Mouse (Mus musculus) limb, embryonic 15.5 days (tissue): ENCODE results near the gene Tmod2. TPM values are rescaled to one million over a fixed set of nuclear protein-coding genes. Genes with fewer than 3 reads are reported as not detected.

Experiments used
- ATAC-seq: fragments of 200-750 bp; cut with Nextera tagmentation; 2 replicates; pipeline ENCODE4 v1.8.0; 2017; ENCODE audit warnings: low read depth, moderate TSS enrichment; ENCODE audit not compliant: insufficient number of reproducible peaks, low FRiP score, low TSS enrichment
- H3K27ac ChIP-seq: fragments of 300-500 bp; sonication (generic); 2 replicates; pipeline ENCODE4 v1.5.1; 2015; ENCODE audit warnings: moderate library complexity, mild to moderate bottlenecking, inconsistent platforms
- H3K27me3 ChIP-seq: fragments of 300-500 bp; sonication (generic); 2 replicates; pipeline ENCODE4 v1.6.1; 2015; ENCODE audit warnings: inconsistent platforms
- H3K36me3 ChIP-seq: fragments of 300-500 bp; sonication (generic); 2 replicates; pipeline ENCODE4 v1.6.1; 2015; ENCODE audit warnings: inconsistent platforms
- H3K4me1 ChIP-seq: fragments of 300-500 bp; sonication (generic); 2 replicates; pipeline ENCODE4 v1.6.1; 2015; ENCODE audit warnings: inconsistent platforms
- H3K4me2 ChIP-seq: fragments of 300-500 bp; sonication (generic); 2 replicates; pipeline ENCODE4 v1.6.1; 2015; ENCODE audit warnings: mild to moderate bottlenecking, inconsistent platforms
- H3K4me3 ChIP-seq: fragments of 300-500 bp; sonication (generic); 2 replicates; pipeline ENCODE4 v1.5.1; 2015; ENCODE audit warnings: mild to moderate bottlenecking, inconsistent platforms
- H3K9ac ChIP-seq: fragments of 300-500 bp; sonication (generic); 2 replicates; pipeline ENCODE4 v1.6.1; 2015; ENCODE audit warnings: inconsistent platforms
- H3K9me3 ChIP-seq: fragments of 300-500 bp; sonication (generic); 2 replicates; pipeline ENCODE4 v1.6.1; 2016; ENCODE audit warnings: inconsistent platforms
- WGBS: fragments of 180-500 bp; shearing (Covaris S2); methylation state at CpG from one replicate; pipeline ENCODE4 v1.1.7; 2015; 5-methylcytosine and 5-hydroxymethylcytosine counted together
- polyA plus RNA-seq: library from polyadenylated mRNA; unstranded; fragments of >200 nt; fragmentation: Nextera tagmentation; extraction: Ambion mirVana; gene quantifications from 2 replicates; pipeline ENCODE4 v1.2.1, GENCODE M21; 2015

Tmod2 gene
- polyA plus RNA-seq, 1 experiment from 2014 or later = 21.8 TPM

DNA sequence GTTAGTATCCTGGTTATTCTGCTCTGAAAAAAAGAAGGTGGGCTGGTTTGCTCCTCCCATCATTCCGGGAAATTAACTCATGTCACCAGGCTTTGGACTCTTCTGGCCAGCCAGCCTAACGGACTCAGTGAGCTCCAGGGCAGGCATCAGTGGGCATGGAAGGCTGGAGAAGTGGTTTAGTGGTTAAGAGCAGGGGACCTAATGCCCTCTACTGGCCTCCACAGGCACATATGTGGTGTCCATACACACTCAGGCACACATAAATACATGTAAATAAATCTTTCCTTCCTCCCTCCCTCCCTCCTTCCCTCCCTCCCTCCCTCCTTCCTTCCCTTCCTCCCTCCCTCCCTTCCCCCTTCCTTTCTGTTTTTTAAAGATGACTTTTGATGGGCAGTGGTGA lies 47.9 kb downstream of the Tmod2 start:
- Histone ChIP-seq H3K27me3 (no peaks in the 10 kb centered on the region), H3K4me3 (no peak overlapping the region), H3K36me3 (no peaks in the 10 kb centered on the region), H3K4me2 (no peak overlapping the region), H3K9me3 (no peaks in the 10 kb centered on the region), H3K27ac (no peak overlapping the region), H3K9ac (no peak overlapping the region), H3K4me1 (0 out of 2 replicates have a peak, but pooled peaks cover 3% of the 10 kb centered on the region)
- no peak for ATAC-seq
- 42% methylated on average over 2 of the region's 2 CpGs for WGBS

DNA sequence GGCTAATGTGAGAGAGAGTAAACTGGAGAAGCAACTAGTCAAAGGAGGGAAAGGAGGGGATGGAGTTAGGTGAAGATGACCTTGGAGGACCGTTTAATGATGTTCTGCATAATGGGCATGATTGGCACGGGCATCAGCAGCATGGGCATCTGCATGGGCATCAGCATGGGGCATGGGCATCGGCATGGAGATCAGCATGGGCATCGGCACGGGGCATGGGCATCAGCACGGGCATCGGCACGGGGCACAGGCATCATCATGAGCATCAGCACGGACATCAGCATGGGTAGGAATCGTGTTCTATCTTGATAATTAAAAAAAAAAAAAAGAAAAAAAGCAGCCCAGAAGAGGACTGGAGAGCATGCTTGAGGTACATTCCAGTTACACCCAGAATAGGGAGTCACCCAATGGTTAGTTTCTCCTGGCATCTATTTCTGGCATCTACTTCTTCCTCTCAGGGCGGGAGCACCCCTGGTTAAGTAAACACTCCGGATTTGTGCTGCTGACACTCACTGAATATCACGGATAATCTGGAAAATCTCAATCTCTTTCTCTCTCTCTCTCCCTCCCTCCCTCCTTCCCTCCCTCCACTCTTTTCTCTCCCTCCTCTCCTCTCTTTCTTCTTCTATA lies 50.0 kb downstream of the Tmod2 start:
- Histone ChIP-seq H3K4me2 (no peak overlapping the region), H3K27me3 (no peaks in the 10 kb centered on the region), H3K9me3 (no peaks in the 10 kb centered on the region), H3K36me3 (no peaks in the 10 kb centered on the region), H3K27ac (no peak overlapping the region), H3K9ac (no peak overlapping the region), H3K4me3 (no peak overlapping the region), H3K4me1 (peaks cover 9% of the 10 kb centered on the region)
- ATAC-seq = no peak
- 84% methylated on average over 13 of the region's 13 CpGs for WGBS

DNA sequence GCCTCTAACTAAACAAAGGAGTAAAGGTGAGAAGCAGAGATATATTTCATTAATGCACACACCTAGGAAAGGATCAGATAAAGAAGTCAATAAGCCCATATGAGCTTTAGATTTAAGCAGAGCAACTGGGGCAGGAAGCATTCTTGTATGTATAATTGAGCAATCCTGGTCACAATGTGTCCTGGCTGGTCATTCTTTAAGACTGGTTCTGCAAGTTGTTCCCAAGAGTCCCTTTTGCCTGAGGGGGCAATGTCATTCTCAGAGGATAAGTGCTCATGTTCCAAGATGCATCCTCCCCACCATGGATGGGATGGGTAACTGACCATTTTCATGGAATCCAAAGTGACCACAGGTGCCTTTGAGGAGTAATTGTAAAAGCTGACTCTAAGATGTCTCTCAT lies 50.8 kb downstream of the Tmod2 start:
- Histone ChIP-seq H3K9ac (no peak overlapping the region), H3K4me2 (no peak overlapping the region), H3K4me1 (peaks cover 9% of the 10 kb centered on the region), H3K9me3 (no peaks in the 10 kb centered on the region), H3K27me3 (no peaks in the 10 kb centered on the region), H3K36me3 (no peaks in the 10 kb centered on the region), H3K27ac (no peak overlapping the region), H3K4me3 (no peak overlapping the region)
- no peak for ATAC-seq

DNA sequence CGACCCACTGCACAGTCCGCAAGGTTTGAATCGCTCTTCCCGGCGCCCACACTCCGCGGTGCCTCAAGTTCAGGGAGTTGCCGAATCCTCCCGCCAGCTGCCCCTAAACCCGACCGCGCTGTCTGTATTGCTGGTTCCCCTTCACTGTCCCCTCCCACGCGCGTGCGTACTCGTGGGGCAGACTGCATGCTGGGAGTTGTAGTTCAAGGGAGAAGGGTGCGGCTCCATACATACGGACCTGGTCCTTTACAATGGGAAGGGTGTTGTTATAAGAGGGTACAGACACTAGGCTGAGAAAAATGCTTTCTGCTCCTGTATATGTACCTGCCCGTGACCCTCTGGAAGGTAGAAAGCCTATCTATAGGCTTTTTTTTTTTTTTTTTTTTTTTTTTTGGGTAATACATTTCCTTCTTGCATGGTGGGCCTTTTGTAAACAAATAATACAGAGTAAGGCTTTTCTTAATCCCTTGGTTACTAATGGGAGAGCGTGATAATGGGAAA lies 51.6 kb downstream of the Tmod2 start, which contains the start of gene Tmod3:
TSS of gene Tmod3 (minus strand) at position 146 of the 501 bp plus-strand sequence.
- Histone ChIP-seq H3K9ac (peak within 1 kb of the TSS; percentile 82), H3K4me1 (peaks cover 9% of the 10 kb centered on the region), H3K36me3 (no peaks in the 10 kb centered on the region), H3K27ac (peak within 1 kb of the TSS; percentile 89), H3K27me3 (no peaks in the 10 kb centered on the region), H3K4me3 (peak within 1 kb of the TSS; percentile 95), H3K9me3 (no peaks in the 10 kb centered on the region), H3K4me2 (peak within 1 kb of the TSS; percentile 61)
- ATAC-seq = peak; percentile 95
- WGBS = 4% methylated on average over 21 of the region's 21 CpGs

DNA sequence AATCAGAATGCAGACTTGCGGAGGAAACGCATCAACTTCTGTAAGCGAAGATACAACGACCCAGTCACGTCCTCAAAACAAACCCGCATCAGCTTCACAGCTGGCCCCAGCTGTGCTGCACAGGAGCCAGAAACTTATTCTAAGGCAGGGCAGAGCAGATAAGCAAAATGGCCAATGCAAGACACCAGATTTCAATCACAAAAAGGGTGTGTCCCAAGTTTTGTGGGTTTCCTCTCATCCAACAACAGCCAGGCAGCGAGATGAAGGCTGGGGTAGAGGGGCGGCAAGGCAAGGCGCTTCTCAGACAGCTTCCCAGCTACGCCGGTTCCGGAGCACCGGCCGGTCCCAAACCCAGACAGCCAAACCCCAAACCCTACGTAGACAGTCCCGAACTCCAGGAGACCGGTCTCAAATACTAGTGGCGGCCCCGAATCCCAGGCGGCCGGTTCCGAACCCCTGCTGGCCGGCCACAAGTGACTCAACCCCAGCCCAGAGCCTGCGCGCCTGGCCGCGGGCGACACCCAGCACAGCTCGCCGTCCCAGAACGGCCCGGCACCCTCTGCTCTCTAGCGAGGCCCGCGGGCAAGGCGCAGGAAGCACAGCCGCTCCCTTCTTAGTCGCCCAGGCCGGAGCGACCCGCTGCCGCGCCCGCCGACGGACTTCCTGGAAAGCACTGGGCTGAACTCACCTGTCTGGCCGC lies 52.2 kb downstream of the Tmod2 start:
- under 1% methylated on average over 47 of the region's 47 CpGs for WGBS
- no peaks in the 10 kb centered on the region for H3K36me3 ChIP-seq
- peak overlapping the region; percentile 82 for H3K9ac ChIP-seq
- no peaks in the 10 kb centered on the region for H3K27me3 ChIP-seq
- peak overlapping the region; percentile 61 for H3K4me2 ChIP-seq
- no peaks in the 10 kb centered on the region for H3K9me3 ChIP-seq
- H3K27ac ChIP-seq = peak overlapping the region; percentile 89
- peak overlapping the region; percentile 95 for H3K4me3 ChIP-seq
- peak; percentile 83 for ATAC-seq
- H3K4me1 ChIP-seq = peaks cover 9% of the 10 kb centered on the region

DNA sequence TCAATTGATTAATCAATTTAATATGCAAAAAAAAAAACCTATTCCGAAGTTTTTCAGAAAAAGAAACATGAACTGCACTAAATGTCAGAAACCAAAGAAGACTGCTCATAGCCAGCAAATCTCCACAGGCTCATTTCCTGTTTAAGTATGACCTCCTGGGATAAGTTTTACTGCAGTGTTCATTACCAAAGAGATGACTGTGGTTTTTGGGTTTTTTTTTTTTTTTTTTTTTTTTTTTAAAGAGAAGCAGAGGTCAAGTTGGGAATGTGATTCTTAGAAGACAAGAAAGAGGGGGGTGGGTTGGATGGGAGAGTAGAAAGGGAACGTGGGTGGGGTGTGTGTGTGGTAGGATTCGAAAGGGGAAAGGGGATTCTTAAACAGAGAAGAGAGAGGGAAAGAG lies 52.8 kb downstream of the Tmod2 start:
- H3K27me3 ChIP-seq = no peaks in the 10 kb centered on the region
- peaks cover 10% of the 10 kb centered on the region for H3K4me1 ChIP-seq
- 0 out of 2 replicates have a peak overlapping the region, but pooled peaks have one; percentile 89 for H3K27ac ChIP-seq
- peak overlapping the region; percentile 95 for H3K4me3 ChIP-seq
- peak overlapping the region; percentile 61 for H3K4me2 ChIP-seq
- H3K9ac ChIP-seq = peak overlapping the region; percentile 82; the same call in 1 of the 2 replicates
- 3% methylated on average over 3 of the region's 3 CpGs for WGBS
- H3K36me3 ChIP-seq = no peaks in the 10 kb centered on the region
- no peaks in the 10 kb centered on the region for H3K9me3 ChIP-seq
- no peak for ATAC-seq

DNA sequence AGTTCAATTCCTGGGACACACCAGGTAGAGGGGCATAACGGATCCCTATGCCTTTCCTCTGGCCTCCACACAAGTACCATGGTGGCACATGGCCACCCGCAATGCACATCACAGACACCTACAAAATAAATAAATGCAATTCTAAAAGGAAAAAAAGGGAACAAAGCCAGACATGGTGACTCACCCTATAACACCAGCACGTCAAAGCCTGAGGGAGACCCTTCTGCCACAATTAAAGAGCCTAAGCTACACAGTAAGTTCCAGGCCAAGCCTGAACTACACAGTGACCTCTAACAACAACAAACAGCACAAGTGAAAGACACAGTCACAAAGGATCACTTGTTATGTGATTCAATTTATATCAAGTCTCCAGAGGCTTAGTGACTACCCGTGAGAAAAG lies 57.4 kb downstream of the Tmod2 start:
- H3K4me2 ChIP-seq = no peak overlapping the region
- H3K27me3 ChIP-seq = no peaks in the 10 kb centered on the region
- peaks cover 20% of the 10 kb centered on the region for H3K4me1 ChIP-seq
- no peaks in the 10 kb centered on the region for H3K36me3 ChIP-seq
- no peak overlapping the region for H3K27ac ChIP-seq
- WGBS = 61% methylated on average over 4 of the region's 4 CpGs
- H3K4me3 ChIP-seq = no peak overlapping the region
- no peaks in the 10 kb centered on the region for H3K9me3 ChIP-seq
- ATAC-seq = no peak
- H3K9ac ChIP-seq = no peak overlapping the region

DNA sequence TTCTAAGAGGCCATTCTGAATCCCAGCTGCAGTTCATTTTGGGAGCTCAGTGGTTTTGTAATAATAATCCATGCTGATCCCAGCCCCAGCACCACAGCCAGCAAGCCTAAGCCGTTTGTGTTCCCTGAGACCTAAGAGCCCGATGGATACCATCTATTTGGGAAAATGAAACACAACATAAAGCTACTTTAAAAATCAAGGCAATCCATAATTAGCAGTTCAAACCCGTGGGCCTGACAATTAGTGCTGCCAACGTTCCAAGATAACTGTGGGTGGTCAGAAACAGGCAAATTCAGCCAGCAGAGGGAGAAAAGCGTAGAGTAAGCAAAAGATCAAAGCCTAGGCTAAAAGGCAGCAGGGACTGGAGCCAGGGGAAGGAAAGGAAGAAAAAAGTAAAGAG lies 59.8 kb downstream of the Tmod2 start:
- Histone ChIP-seq H3K4me3 (no peak overlapping the region), H3K9ac (no peak overlapping the region), H3K27me3 (no peaks in the 10 kb centered on the region), H3K4me2 (no peak overlapping the region), H3K9me3 (no peaks in the 10 kb centered on the region), H3K36me3 (no peaks in the 10 kb centered on the region), H3K4me1 (peaks cover 20% of the 10 kb centered on the region), H3K27ac (no peak overlapping the region)
- 24% methylated on average over 5 of the region's 5 CpGs for WGBS
- no peak for ATAC-seq

DNA sequence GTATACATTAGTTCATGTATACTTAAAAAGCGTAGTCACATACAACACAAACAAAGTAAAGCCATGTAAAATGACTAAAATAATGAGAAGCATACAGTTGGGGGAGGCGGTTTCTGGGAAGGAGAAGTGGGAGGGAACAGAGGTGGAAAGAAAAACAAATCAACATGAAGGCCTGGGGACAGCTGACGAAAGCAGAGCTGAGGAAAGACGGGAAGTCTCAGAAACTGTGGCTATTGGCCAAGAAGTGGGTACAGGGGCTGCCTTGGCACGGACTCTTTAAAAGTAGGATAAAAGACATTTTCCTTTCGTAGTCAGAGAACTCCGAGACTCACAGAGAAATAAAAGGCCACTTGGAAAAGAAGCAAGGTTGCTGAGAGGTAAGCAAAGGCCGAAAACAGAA lies 62.1 kb downstream of the Tmod2 start:
- H3K4me1 ChIP-seq = peaks cover 20% of the 10 kb centered on the region
- 41% methylated on average over 8 of the region's 8 CpGs for WGBS
- no peak for ATAC-seq
- no peaks in the 10 kb centered on the region for H3K9me3 ChIP-seq
- no peak overlapping the region for H3K4me2 ChIP-seq
- H3K27me3 ChIP-seq = no peaks in the 10 kb centered on the region
- H3K36me3 ChIP-seq = no peaks in the 10 kb centered on the region
- H3K27ac ChIP-seq = no peak overlapping the region; the same call in 1 of the 2 replicates
- H3K9ac ChIP-seq = no peak overlapping the region
- H3K4me3 ChIP-seq = no peak overlapping the region

DNA sequence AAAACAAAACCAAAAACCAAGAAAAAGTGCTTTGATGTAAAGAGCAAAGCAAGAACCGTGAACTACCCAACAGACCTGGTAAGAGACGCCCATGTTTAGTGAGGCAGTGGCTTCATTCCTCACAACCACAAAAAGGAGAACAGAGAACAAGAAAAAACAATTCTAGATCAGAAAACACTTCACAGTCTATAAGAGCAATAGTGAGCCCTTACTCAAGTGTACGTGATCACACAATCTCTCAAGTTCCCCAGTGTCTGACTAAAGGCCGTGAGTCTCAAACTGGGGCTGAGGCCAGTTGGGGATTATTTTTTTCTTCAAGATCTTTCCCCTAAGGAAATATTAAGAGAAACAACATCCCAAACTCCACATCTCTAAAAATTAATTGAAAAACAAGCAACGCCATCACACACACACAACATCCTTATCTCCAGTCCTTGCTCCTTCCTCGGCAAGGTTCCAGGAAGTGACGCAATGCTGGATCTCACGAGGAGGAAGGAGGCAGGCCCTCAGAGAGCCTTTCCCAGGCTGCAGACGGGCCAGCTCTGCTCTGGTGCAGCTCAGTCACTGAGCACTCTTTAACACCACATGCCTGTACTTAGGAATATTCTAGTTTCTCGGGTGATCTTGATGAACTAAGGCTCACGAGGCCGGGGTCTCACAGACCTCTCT lies 64.1 kb downstream of the Tmod2 start:
- no peak overlapping the region for H3K4me3 ChIP-seq
- H3K4me1 ChIP-seq = peaks cover 16% of the 10 kb centered on the region
- H3K9me3 ChIP-seq = no peaks in the 10 kb centered on the region
- H3K27ac ChIP-seq = peak overlapping the region; percentile 61; the same call in 1 of the 2 replicates
- H3K9ac ChIP-seq = no peak overlapping the region
- no peak overlapping the region for H3K4me2 ChIP-seq
- no peak for ATAC-seq
- WGBS = 60% methylated on average over 12 of the region's 12 CpGs
- no peaks in the 10 kb centered on the region for H3K36me3 ChIP-seq
- no peaks in the 10 kb centered on the region for H3K27me3 ChIP-seq

DNA sequence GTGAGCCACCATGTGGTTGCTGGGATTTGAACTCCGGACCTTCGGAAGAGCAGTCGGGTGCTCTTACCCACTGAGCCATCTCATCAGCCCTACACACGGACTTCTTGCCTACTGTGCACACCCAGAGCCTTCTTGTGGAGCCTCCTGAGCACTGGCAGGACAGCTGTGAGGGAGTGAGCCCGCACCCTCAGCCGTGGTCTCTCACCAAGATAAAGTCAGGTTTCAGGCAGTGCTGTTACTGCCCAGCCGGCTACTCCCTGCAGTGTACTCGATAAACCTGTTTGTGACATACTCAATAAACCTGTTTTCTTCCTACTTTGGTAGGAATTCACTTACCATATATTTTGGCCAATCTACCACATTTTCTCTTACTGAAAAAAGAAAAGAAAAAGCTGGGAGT lies 65.6 kb downstream of the Tmod2 start:
- WGBS = 81% methylated on average over 8 of the region's 8 CpGs
- H3K4me3 ChIP-seq = no peak overlapping the region
- H3K27ac ChIP-seq = no peak overlapping the region
- peaks cover 11% of the 10 kb centered on the region; the same call in 1 of the 2 replicates for H3K4me1 ChIP-seq
- no peaks in the 10 kb centered on the region for H3K9me3 ChIP-seq
- no peaks in the 10 kb centered on the region for H3K36me3 ChIP-seq
- H3K27me3 ChIP-seq = no peaks in the 10 kb centered on the region
- no peak for ATAC-seq
- no peak overlapping the region for H3K9ac ChIP-seq
- no peak overlapping the region for H3K4me2 ChIP-seq

DNA sequence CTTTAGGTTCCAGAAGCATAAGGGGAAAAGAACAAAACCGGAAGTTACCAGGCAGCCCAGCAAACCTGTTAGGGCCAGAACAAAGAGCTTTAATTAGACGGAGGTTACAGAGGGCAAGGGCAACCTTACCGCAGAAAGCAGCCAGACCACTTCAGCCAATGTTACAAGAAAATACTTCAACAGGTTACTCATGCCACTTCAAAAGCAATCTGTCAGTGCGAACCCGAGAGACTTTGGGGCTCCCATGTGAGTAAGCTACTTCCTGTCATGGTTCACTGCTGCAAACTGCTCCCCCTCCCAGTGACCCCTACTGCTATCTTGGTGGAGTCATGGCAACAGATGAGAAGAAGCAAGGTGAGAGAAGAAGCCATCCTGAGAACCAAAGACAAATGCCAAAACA lies 69.6 kb downstream of the Tmod2 start:
- H3K36me3 ChIP-seq = no peaks in the 10 kb centered on the region
- no peak overlapping the region for H3K27ac ChIP-seq
- no peaks in the 10 kb centered on the region for H3K9me3 ChIP-seq
- H3K27me3 ChIP-seq = no peaks in the 10 kb centered on the region
- no peak overlapping the region for H3K4me3 ChIP-seq
- H3K4me2 ChIP-seq = no peak overlapping the region
- H3K4me1 ChIP-seq = peaks cover 3% of the 10 kb centered on the region; the same call in 1 of the 2 replicates
- no peak for ATAC-seq
- 10% methylated on average over 5 of the region's 5 CpGs for WGBS
- H3K9ac ChIP-seq = no peak overlapping the region
